Mouse (Mus musculus) thymus, adult 2 months (tissue): ENCODE data around the gene Vmn1r112.
"Not testable (repeated sequence)": the region's sequence is repeated elsewhere in the genome, so short reads cannot be mapped to it uniquely, and the experiment has no call there.

Experiments
- CTCF ChIP-seq: fragments of 200-500 bp; IDR thresholded peaks from 2 replicates; pipeline ENCODE4 v1.5.1; 2012; ENCODE audit warnings: mild to moderate bottlenecking, control low read depth, low read length, moderate library complexity, borderline replicate concordance; ENCODE audit not compliant: control insufficient read depth, poor library complexity, insufficient read depth; ENCODE audit errors: extremely low read depth
- POLR2A ChIP-seq: fragments of 200-500 bp; IDR thresholded peaks from 2 replicates; pipeline ENCODE4 v1.6.1; 2012; ENCODE audit warnings: mild to moderate bottlenecking, low read length, control low read depth, moderate library complexity; ENCODE audit not compliant: control insufficient read depth, poor library complexity, insufficient read depth; ENCODE audit errors: extremely low read depth

GRCm38 (mm10) chr7:20786985-20787384, 16.0 kb downstream of the Vmn1r112 start, which contains the start of gene Vmn1r113:
- not testable (repeated sequence) for TF ChIP-seq CTCF, POLR2A
